8 mouse cellular contexts compared by ENCODE assay signal in the genomic region with DNA sequence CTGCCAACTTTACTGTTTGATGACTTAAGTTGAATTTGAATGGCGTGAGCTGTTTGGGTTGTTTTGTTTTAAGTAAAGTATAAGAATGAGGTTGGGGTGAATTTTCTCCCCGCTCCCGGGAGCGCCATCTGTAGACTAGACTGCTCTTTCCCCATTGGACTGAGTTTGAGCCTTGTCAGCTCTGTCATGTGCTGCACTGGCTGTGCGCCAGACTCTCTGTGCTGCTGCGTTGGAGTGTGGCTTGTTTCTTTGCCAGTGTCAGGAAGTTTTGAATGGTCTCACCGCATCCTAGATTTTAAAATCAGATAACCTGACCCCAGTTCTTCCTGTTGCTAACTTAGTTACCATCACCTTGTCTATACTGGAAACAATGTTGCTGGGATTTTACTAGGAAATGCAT.
A peak's percentile ranks its signal among the peaks of the same experiment; 100 is the strongest.
DNase-seq lines count a peak whose midpoint lies in the region; ATAC-seq and TF ChIP-seq lines count a peak whose summit lies in the region.

No protein-coding gene starts in this region.

- DNase-seq in forebrain, embryonic 11.5 days (ENCODE audit: low spot score) = no peak
- peak; percentile 77 to 86 for DNase-seq in adrenal gland, adult (ENCODE audit: inconsistent age in 2 of 2, low spot score in 1 of 2)
- peak; percentile 34 for DNase-seq in embryonic facial prominence, embryonic 10.5 days (ENCODE audit: low spot score)
- DNase-seq in heart, adult 9 months (ENCODE audit: low spot score in 2 of 2) = peak; percentile 62 to 69
- peak; percentile 86 for DNase-seq in kidney, postnatal 0 days (ENCODE audit: low spot score)
- peak; percentile 77 for DNase-seq in liver, postnatal 0 days
- peak; percentile 26 to 45 for DNase-seq in spleen, postnatal 36 days (ENCODE audit: low spot score in 2 of 2)

- 46% methylated on average over 7 of the region's 7 CpGs for WGBS in forebrain, embryonic 12.5 days
- WGBS in forebrain, embryonic 11.5 days = 62% methylated on average over 7 of the region's 7 CpGs
- WGBS in embryonic facial prominence, embryonic 10.5 days = 62% methylated on average over 7 of the region's 7 CpGs
- WGBS in kidney, postnatal 0 days = 14% methylated on average over 7 of the region's 7 CpGs
- WGBS in liver, postnatal 0 days (ENCODE audit: insufficient replicate concordance) = 13% methylated on average over 7 of the region's 7 CpGs

- peak; percentile 37; the same call in 1 of the 2 replicates for TF ChIP-seq CTCF in kidney, postnatal 0 days (IDR thresholded peaks at IDR 0.05; ENCODE audit: low read depth)
- peak; percentile 42 for TF ChIP-seq CTCF in liver, postnatal 0 days (IDR thresholded peaks at IDR 0.05; ENCODE audit: low read depth)

- H3K9ac ChIP-seq in forebrain, embryonic 12.5 days = no peak overlapping the region
- H3K9ac ChIP-seq in forebrain, embryonic 11.5 days (ENCODE audit: low read length) = no peak overlapping the region
- H3K9ac ChIP-seq in kidney, postnatal 0 days (ENCODE audit: low read depth, low read length) = no peak overlapping the region
- H3K9ac ChIP-seq in liver, postnatal 0 days (replicated peaks) = no peak overlapping the region

- ATAC-seq in forebrain, embryonic 12.5 days (ENCODE audit: low FRiP score) = peak; percentile 68; the same call in 1 of the 2 replicates
- ATAC-seq in forebrain, embryonic 11.5 days (replicated peaks; ENCODE audit: low FRiP score) = no peak
- ATAC-seq in kidney, postnatal 0 days (replicated peaks; ENCODE audit: low FRiP score, low read depth) = no peak
- peak; percentile 73 for ATAC-seq in liver, postnatal 0 days

- no peaks in the 10 kb centered on the region for H3K27me3 ChIP-seq in forebrain, embryonic 12.5 days
- H3K27me3 ChIP-seq in forebrain, embryonic 11.5 days (ENCODE audit: control insufficient read depth, insufficient read depth, low read length) = no peaks in the 10 kb centered on the region
- H3K27me3 ChIP-seq in embryonic facial prominence, embryonic 10.5 days (replicated peaks; ENCODE audit: low read depth, poor library complexity, severe bottlenecking) = no peaks in the 10 kb centered on the region
- no peaks in the 10 kb centered on the region for H3K27me3 ChIP-seq in kidney, postnatal 0 days (ENCODE audit: insufficient read depth, low read length)
- peaks cover 14% of the 10 kb centered on the region; the same call in 1 of the 2 replicates for H3K27me3 ChIP-seq in liver, postnatal 0 days (ENCODE audit: insufficient read depth, low read length)

- no peak for TF ChIP-seq EP300 in liver, postnatal 0 days (IDR thresholded peaks at IDR 0.05; ENCODE audit: low read depth)

- H3K36me3 ChIP-seq in forebrain, embryonic 12.5 days (replicated peaks) = no peaks in the 10 kb centered on the region
- no peaks in the 10 kb centered on the region for H3K36me3 ChIP-seq in forebrain, embryonic 11.5 days (ENCODE audit: control insufficient read depth, insufficient read depth, low read length)
- 0 out of 2 replicates have a peak, but pooled peaks cover 2% of the 10 kb centered on the region for H3K36me3 ChIP-seq in embryonic facial prominence, embryonic 10.5 days (replicated peaks)
- no peaks in the 10 kb centered on the region for H3K36me3 ChIP-seq in kidney, postnatal 0 days (ENCODE audit: insufficient read depth, low read length)
- no peaks in the 10 kb centered on the region for H3K36me3 ChIP-seq in liver, postnatal 0 days (replicated peaks; ENCODE audit: insufficient read depth, low read length)

- H3K4me2 ChIP-seq in forebrain, embryonic 12.5 days = no peak overlapping the region
- no peak overlapping the region for H3K4me2 ChIP-seq in forebrain, embryonic 11.5 days (ENCODE audit: low read depth, low read length, severe bottlenecking)
- H3K4me2 ChIP-seq in kidney, postnatal 0 days (ENCODE audit: low read length) = no peak overlapping the region
- H3K4me2 ChIP-seq in liver, postnatal 0 days (ENCODE audit: low read depth, low read length) = peak overlapping the region; percentile 39

- peaks cover 47% of the 10 kb centered on the region for H3K4me1 ChIP-seq in forebrain, embryonic 12.5 days
- peaks cover 7% of the 10 kb centered on the region; the same call in 1 of the 2 replicates for H3K4me1 ChIP-seq in forebrain, embryonic 11.5 days (replicated peaks; ENCODE audit: control insufficient read depth, insufficient read depth, low read length)
- peaks cover 63% of the 10 kb centered on the region for H3K4me1 ChIP-seq in embryonic facial prominence, embryonic 10.5 days
- H3K4me1 ChIP-seq in kidney, postnatal 0 days (replicated peaks; ENCODE audit: insufficient read depth, low read length) = peaks cover 28% of the 10 kb centered on the region; the same call in 1 of the 2 replicates
- no peaks in the 10 kb centered on the region; the same call in 1 of the 2 replicates for H3K4me1 ChIP-seq in liver, postnatal 0 days (ENCODE audit: insufficient read depth)

- no peak overlapping the region for H3K27ac ChIP-seq in forebrain, embryonic 12.5 days
- H3K27ac ChIP-seq in forebrain, embryonic 11.5 days (ENCODE audit: low read depth, low read length) = no peak overlapping the region
- no peak overlapping the region for H3K27ac ChIP-seq in embryonic facial prominence, embryonic 10.5 days (replicated peaks)
- H3K27ac ChIP-seq in kidney, postnatal 0 days = peak overlapping the region; percentile 21; the same call in 1 of the 2 replicates
- 0 out of 2 replicates have a peak overlapping the region, but pooled peaks have one; percentile 2 for H3K27ac ChIP-seq in liver, postnatal 0 days (ENCODE audit: low read depth)

- H3K9me3 ChIP-seq in forebrain, embryonic 12.5 days = no peaks in the 10 kb centered on the region
- H3K9me3 ChIP-seq in forebrain, embryonic 11.5 days (ENCODE audit: control insufficient read depth, low read length) = no peaks in the 10 kb centered on the region
- no peaks in the 10 kb centered on the region for H3K9me3 ChIP-seq in embryonic facial prominence, embryonic 10.5 days
- no peaks in the 10 kb centered on the region for H3K9me3 ChIP-seq in kidney, postnatal 0 days (replicated peaks; ENCODE audit: low read length)
- no peaks in the 10 kb centered on the region for H3K9me3 ChIP-seq in liver, postnatal 0 days (ENCODE audit: low read length)

- no peak overlapping the region for H3K4me3 ChIP-seq in forebrain, embryonic 12.5 days (replicated peaks)
- no peak overlapping the region for H3K4me3 ChIP-seq in forebrain, embryonic 11.5 days (ENCODE audit: low read depth, low read length)
- no peak overlapping the region for H3K4me3 ChIP-seq in embryonic facial prominence, embryonic 10.5 days
- H3K4me3 ChIP-seq in kidney, postnatal 0 days (replicated peaks; ENCODE audit: low read depth, low read length) = no peak overlapping the region
- H3K4me3 ChIP-seq in liver, postnatal 0 days (ENCODE audit: low read depth, low read length) = no peak overlapping the region

Comparison
In these comparisons a context has a peak if more than half of its experiments do, and no peak if none do; other contexts are left out.
1. ATAC-seq: peak in forebrain, embryonic 12.5 days (single experiment) and liver, postnatal 0 days (single experiment); none in forebrain, embryonic 11.5 days (single experiment) and kidney, postnatal 0 days (single experiment).
2. H3K27ac ChIP-seq: peak in kidney, postnatal 0 days (single experiment) and liver, postnatal 0 days (single experiment); none in forebrain, embryonic 12.5 days (single experiment), forebrain, embryonic 11.5 days (single experiment) and embryonic facial prominence, embryonic 10.5 days (single experiment).